Mouse (Mus musculus) forebrain, embryonic 14.5 days (tissue): ENCODE results near the gene Mtch1. TPM values are rescaled to one million over a fixed set of nuclear protein-coding genes. Genes with fewer than 3 reads are reported as not detected.

Experiments
- ATAC-seq: fragments of 200-750 bp; cut with Nextera tagmentation; 2 replicates; pipeline ENCODE4 v1.8.0; 2017; ENCODE audit warnings: mild to moderate bottlenecking, moderate library complexity
- DNase-seq: peaks from one replicate; pipeline ENCODE4 v3.0.0-alpha.2; 2015; ENCODE audit warnings: low spot score
- H3K27ac ChIP-seq: fragments of 300-500 bp; sonication (generic); 2 replicates; pipeline ENCODE4 v1.5.1; 2014; ENCODE audit warnings: low read depth, mild to moderate bottlenecking, control low read depth, low read length, moderate library complexity
- H3K27me3 ChIP-seq: fragments of 300-500 bp; sonication (generic); replicated peaks from 2 replicates; pipeline ENCODE4 v1.6.1; 2014; ENCODE audit warnings: low read length, control low read depth, mixed read lengths; ENCODE audit not compliant: control insufficient read depth, insufficient read depth
- H3K36me3 ChIP-seq: fragments of 300-500 bp; sonication (generic); 2 replicates; pipeline ENCODE4 v1.6.1; 2014; ENCODE audit warnings: low read length, control low read depth; ENCODE audit not compliant: control insufficient read depth, insufficient read depth
- H3K4me1 ChIP-seq: fragments of 300-500 bp; sonication (generic); 2 replicates; pipeline ENCODE4 v1.6.1; 2014; ENCODE audit warnings: antibody characterized with exemption, low read length, control low read depth; ENCODE audit not compliant: control insufficient read depth, insufficient read depth
- H3K4me2 ChIP-seq: fragments of 300-500 bp; sonication (generic); 2 replicates; pipeline ENCODE4 v1.6.1; 2014; ENCODE audit warnings: mild to moderate bottlenecking, control low read depth, low read length
- H3K4me3 ChIP-seq: fragments of 300-500 bp; sonication (generic); 2 replicates; pipeline ENCODE4 v1.5.1; 2014; ENCODE audit warnings: low read depth, low read length, control low read depth
- H3K9ac ChIP-seq: fragments of 300-500 bp; sonication (generic); 2 replicates; pipeline ENCODE4 v1.6.1; 2014; ENCODE audit warnings: mild to moderate bottlenecking, low read length, control low read depth, moderate library complexity
- H3K9me3 ChIP-seq: fragments of 300-500 bp; sonication (generic); replicated peaks from 2 replicates; pipeline ENCODE4 v1.6.1; 2016; ENCODE audit warnings: low read length, control low read depth, mixed read lengths; ENCODE audit not compliant: control insufficient read depth
- WGBS: fragments of 180-500 bp; shearing (Covaris S2); extraction: QIAGEN DNeasy Blood & Tissue Kit; methylation state at CpG from one replicate; pipeline ENCODE4 v1.1.7; 2014; 5-methylcytosine and 5-hydroxymethylcytosine counted together
- polyA plus RNA-seq: library from polyadenylated mRNA; unstranded; fragments of >200 nt; fragmentation: Nextera tagmentation; extraction: Ambion mirVana; gene quantifications from 2 replicates; pipeline ENCODE4 v1.2.1, GENCODE M21; 2014

Gene Mtch1
- polyA plus RNA-seq, 1 experiment from 2014 or later, result 521 TPM

DNA sequence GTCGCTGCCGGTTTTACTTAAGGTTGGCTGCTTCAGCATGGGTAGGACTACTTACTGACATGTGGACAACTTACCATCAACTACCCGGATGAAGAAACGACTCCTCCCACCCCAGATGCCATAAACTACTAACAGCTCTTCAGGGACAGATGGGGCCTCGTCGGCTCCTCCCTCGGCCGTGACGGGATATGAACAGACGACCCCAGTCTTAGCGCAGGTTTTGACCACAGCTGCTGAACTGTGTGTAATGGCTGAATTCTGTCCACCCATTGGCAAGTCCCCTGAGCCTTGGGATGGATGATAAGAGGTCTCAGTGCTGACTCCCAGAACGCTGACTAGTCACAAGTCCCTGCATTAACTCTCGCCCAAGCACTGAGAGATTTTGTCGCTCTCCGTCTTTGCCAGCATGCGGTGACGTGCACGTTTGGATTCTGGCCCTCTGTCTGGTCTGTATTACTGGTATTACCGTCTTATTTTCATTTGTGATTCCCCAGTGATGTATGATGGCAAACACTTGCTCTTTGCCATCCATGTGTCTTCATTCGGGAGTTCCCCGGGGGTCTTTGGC is 37.6 kb downstream of the Mtch1 start:
- no peak overlapping the region for H3K9ac ChIP-seq
- no peak for ATAC-seq
- no peak for DNase-seq
- no peak overlapping the region for H3K4me2 ChIP-seq
- no peak overlapping the region for H3K4me3 ChIP-seq
- H3K9me3 ChIP-seq, result no peaks in the 10 kb centered on the region
- H3K27me3 ChIP-seq, result no peaks in the 10 kb centered on the region
- WGBS, result 84% methylated on average over 21 of the region's 21 CpGs
- no peaks in the 10 kb centered on the region for H3K36me3 ChIP-seq
- no peak overlapping the region for H3K27ac ChIP-seq
- H3K4me1 ChIP-seq, result no peaks in the 10 kb centered on the region

GRCm38 (mm10) chr17:29305871-29306270 is 41.9 kb downstream of the Mtch1 start:
- H3K27ac ChIP-seq, result no peak overlapping the region
- ATAC-seq (no peak), DNase-seq (no peak)
- WGBS, result 58% methylated on average over 7 of the region's 7 CpGs
- H3K9me3 ChIP-seq, result no peaks in the 10 kb centered on the region
- H3K4me2 ChIP-seq, result no peak overlapping the region
- H3K9ac ChIP-seq, result no peak overlapping the region
- no peaks in the 10 kb centered on the region for H3K4me1 ChIP-seq
- H3K36me3 ChIP-seq, result peaks cover 11% of the 10 kb centered on the region
- no peaks in the 10 kb centered on the region for H3K27me3 ChIP-seq
- H3K4me3 ChIP-seq, result no peak overlapping the region

DNA sequence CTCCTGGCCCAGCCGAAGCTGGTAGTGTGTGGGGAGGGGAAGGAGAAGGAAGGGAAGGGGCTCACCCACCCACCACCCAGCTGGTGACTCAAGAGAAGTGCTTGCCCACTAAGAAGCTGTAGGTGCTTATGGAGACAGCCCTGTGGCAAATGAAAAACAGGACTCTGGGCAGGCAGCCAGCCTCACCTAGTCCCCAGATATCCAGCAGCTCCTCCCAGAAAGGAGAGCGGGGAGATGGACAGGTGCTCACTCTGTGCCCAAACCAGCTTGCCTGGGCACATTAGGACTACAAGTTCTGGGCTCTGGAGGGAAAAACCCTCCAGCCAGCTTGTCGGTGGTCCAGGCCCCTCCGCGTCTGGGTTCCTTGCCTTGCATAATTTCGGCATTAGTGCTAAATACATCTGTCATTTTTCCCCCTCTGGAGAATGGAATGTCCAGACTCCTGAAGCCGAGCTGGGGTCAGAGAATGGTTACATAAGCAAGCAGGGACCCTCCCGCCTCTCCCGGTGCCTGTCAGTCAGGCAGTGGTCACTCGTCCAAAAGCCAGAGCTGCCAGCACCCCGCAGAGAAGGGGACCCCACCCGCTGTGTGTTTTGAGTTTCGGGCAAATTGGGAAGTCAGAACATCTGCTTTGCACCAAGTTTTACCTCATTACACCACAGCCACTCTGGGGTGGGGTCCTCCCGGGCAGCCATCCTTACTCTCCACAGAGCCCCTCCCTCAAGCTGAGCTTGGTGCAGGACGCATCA is 42.5 kb downstream of the Mtch1 start:
- no peak for DNase-seq

DNA sequence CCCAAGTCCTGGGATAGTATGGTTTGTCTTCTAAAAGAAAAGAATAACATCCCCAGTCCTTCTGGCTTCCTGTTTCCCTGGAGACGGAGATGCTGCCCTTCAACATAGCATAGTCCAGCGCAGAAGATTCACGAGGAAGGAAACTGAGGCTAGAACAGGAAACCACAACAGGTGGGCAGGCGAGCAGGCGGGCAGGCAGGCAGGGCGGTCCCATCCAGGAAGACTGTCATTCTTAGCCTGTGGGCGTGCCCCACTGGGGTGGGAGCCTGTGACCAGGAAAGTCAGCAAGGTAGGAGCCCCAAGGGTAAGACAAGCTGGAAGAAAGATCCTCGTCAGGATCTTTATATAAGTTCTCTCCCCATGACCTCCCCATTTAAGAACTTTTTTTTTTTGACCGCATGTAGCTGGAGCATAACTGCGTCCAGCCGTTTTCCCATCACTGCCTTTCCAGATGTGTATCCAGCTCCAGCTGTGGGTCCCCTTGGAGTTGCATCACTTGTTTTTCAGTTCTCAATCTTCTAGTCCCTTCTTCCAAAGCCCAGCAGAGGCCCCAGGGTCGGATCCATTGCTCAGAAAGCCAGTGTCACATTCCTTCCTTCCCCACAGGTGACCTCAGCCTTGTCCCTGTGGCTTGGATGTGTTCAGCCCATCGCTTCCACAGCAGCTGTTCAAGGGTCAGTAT is 43.2 kb downstream of the Mtch1 start:
- DNase-seq (no peak), ATAC-seq (no peak)
- Histone ChIP-seq H3K9ac (no peak overlapping the region), H3K27ac (no peak overlapping the region), H3K36me3 (peaks cover 22% of the 10 kb centered on the region), H3K9me3 (no peaks in the 10 kb centered on the region), H3K27me3 (no peaks in the 10 kb centered on the region), H3K4me1 (no peaks in the 10 kb centered on the region), H3K4me2 (no peak overlapping the region), H3K4me3 (no peak overlapping the region)
- 75% methylated on average over 13 of the region's 13 CpGs for WGBS

More for the DNA sequence above, 42.5 kb downstream of the Mtch1 start:
- H3K4me2 ChIP-seq, result no peak overlapping the region
- no peak for ATAC-seq
- no peak overlapping the region for H3K27ac ChIP-seq
- no peak overlapping the region for H3K9ac ChIP-seq
- no peaks in the 10 kb centered on the region for H3K27me3 ChIP-seq
- H3K36me3 ChIP-seq, result peaks cover 15% of the 10 kb centered on the region
- WGBS, result 32% methylated on average over 15 of the region's 15 CpGs
- no peaks in the 10 kb centered on the region for H3K9me3 ChIP-seq
- no peak overlapping the region for H3K4me3 ChIP-seq
- H3K4me1 ChIP-seq, result no peaks in the 10 kb centered on the region

GRCm38 (mm10) chr17:29303856-29304255 is 43.9 kb downstream of the Mtch1 start:
- Histone ChIP-seq H3K4me3 (no peak overlapping the region), H3K36me3 (peaks cover 28% of the 10 kb centered on the region), H3K4me1 (no peaks in the 10 kb centered on the region), H3K27ac (no peak overlapping the region), H3K27me3 (no peaks in the 10 kb centered on the region), H3K9me3 (no peaks in the 10 kb centered on the region), H3K4me2 (no peak overlapping the region), H3K9ac (no peak overlapping the region)
- ATAC-seq (no peak), DNase-seq (no peak)
- WGBS, result 81% methylated on average over 3 of the region's 3 CpGs

- Histone ChIP-seq H3K4me2 (no peak overlapping the region), H3K27ac (no peak overlapping the region), H3K36me3 (peaks cover 35% of the 10 kb centered on the region), H3K27me3 (no peaks in the 10 kb centered on the region), H3K4me3 (no peak overlapping the region), H3K9ac (no peak overlapping the region), H3K9me3 (no peaks in the 10 kb centered on the region), H3K4me1 (no peaks in the 10 kb centered on the region)
- DNase-seq (no peak), ATAC-seq (no peak)
- 52% methylated on average over 3 of the region's 3 CpGs for WGBS
Observed at GRCm38 (mm10) chr17:29303087-29303486, 44.6 kb downstream of the Mtch1 start.

DNA sequence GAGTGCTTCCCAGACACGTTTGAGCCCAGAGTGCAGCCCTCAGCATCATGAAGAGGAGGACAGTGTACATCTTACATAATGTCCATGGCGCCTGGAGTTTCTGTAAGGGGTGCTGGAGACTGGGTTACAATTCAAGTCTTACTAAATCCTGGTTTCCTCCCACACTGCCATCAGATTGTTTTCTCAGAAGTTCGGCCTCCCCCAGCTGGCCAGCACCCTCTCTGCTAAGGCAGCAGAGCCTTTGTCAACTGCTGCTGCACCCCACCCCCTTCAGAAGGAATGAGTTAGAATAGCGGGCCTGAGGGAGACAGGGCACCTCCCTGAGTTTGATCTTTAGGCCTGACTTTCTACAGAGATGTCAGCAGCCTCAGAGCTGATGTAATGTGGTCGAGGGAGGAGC is 45.6 kb downstream of the Mtch1 start:
- peaks cover 44% of the 10 kb centered on the region for H3K36me3 ChIP-seq
- WGBS, result 83% methylated on average over 5 of the region's 5 CpGs

GRCm38 (mm10) chr17:29301421-29301820 is 46.3 kb downstream of the Mtch1 start:
- WGBS, result 93% methylated on average over 6 of the region's 6 CpGs
- no peaks in the 10 kb centered on the region for H3K27me3 ChIP-seq
- H3K36me3 ChIP-seq, result peaks cover 51% of the 10 kb centered on the region
- ATAC-seq (no peak), DNase-seq (no peak)
- no peak overlapping the region for H3K4me3 ChIP-seq
- no peak overlapping the region for H3K27ac ChIP-seq
- H3K9ac ChIP-seq, result no peak overlapping the region
- no peaks in the 10 kb centered on the region for H3K9me3 ChIP-seq
- H3K4me1 ChIP-seq, result no peaks in the 10 kb centered on the region
- no peak overlapping the region for H3K4me2 ChIP-seq

More for the DNA sequence above, 45.6 kb downstream of the Mtch1 start:
- Histone ChIP-seq H3K4me2 (no peak overlapping the region), H3K27ac (no peak overlapping the region), H3K4me1 (no peaks in the 10 kb centered on the region), H3K9me3 (no peaks in the 10 kb centered on the region), H3K27me3 (no peaks in the 10 kb centered on the region), H3K4me3 (no peak overlapping the region), H3K9ac (no peak overlapping the region)
- DNase-seq (no peak), ATAC-seq (no peak)

DNA sequence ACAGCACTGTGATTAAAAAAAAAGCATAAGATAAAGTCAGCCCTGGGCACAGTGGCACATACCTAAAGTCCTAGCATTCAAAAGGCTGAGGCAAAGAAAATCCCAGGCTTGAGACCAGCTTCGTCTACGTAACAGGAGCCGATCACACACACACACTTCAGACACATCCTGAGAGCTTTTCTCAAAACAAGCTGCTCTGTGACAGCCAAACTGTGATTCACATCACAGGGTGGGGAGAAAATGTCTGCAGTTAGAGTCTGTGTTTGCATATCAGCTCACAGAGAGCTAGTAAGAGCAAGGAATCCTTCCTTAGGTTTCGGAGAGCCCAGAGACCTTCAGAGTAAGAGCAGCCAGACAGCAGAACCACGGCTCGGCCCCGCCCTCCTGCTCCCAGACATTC is 46.8 kb downstream of the Mtch1 start:
- Histone ChIP-seq H3K27ac (no peak overlapping the region), H3K4me2 (no peak overlapping the region), H3K4me1 (no peaks in the 10 kb centered on the region), H3K27me3 (no peaks in the 10 kb centered on the region), H3K4me3 (no peak overlapping the region), H3K9ac (no peak overlapping the region), H3K36me3 (peaks cover 54% of the 10 kb centered on the region), H3K9me3 (no peaks in the 10 kb centered on the region)
- WGBS, result 94% methylated on average over 7 of the region's 7 CpGs
- ATAC-seq (no peak), DNase-seq (no peak)
